Mouse (Mus musculus): ENCODE measurements around the gene Tgfa. TPM values are rescaled to one million over a fixed set of nuclear protein-coding genes. Genes with fewer than 3 reads are reported as not detected.

The Tgfa gene
- polyA plus RNA-seq, 1 experiment from 2014 or later, result 1.9 TPM

DNA sequence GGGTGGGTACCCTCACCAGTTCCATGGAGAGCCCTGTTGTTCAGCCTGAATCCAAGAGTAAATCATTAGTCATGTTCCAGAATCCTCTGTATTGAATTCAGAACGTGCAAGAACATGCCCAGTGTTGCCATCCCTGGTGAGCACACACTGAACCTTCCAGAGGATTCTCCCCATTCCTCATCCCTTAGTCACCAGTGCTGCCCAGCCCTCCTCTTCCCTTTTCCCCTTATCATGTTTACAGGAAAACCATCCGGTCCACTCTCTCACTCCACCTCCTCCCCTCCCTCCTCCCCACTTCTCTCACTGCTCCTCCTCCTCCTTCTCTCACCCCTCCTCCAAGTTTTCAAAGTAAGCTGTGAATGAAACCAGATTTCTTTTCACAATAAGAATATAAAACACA is 14.4 kb upstream of the Tgfa start:
- DNase-seq (ENCODE audit: low spot score) (no peak), ATAC-seq (replicated peaks; ENCODE audit: low FRiP score) (no peak)
- no peak overlapping the region for H3K4me2 ChIP-seq (ENCODE audit: low read depth, low read length, severe bottlenecking)
- no peaks in the 10 kb centered on the region for H3K27me3 ChIP-seq (ENCODE audit: control insufficient read depth, insufficient read depth, low read length)
- H3K4me3 ChIP-seq (ENCODE audit: low read depth, low read length), result no peak overlapping the region
- H3K36me3 ChIP-seq (ENCODE audit: control insufficient read depth, insufficient read depth, low read length), result no peaks in the 10 kb centered on the region
- 61% methylated on average over 2 of the region's 2 CpGs for WGBS
- H3K27ac ChIP-seq (ENCODE audit: low read depth, low read length), result no peak overlapping the region
- H3K9me3 ChIP-seq (ENCODE audit: control insufficient read depth, low read length), result no peaks in the 10 kb centered on the region
- H3K9ac ChIP-seq (ENCODE audit: low read length), result no peak overlapping the region
- no peaks in the 10 kb centered on the region for H3K4me1 ChIP-seq (replicated peaks; ENCODE audit: control insufficient read depth, insufficient read depth, low read length)

DNA sequence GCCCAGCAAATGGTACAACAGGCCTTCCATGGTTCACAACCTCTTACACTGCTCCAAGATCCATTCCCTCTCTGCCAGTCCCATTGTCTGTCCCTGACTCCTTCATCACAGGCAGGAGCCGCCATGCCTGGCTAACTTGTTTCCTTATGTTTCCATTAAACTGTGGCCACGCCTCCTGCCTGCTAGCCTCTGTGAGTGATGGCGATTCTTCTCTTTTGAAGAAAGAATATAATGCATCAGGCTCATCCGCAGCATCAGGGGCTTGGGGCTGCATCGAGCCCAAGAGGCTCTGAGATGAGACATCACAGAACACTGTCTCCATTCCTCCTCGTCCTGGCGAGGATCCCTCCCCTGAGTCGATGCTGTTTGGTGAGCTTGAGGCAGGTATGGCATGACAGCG is 13.0 kb upstream of the Tgfa start:
- 71% methylated on average over 9 of the region's 9 CpGs for WGBS
- Histone ChIP-seq H3K4me3 (ENCODE audit: low read depth, low read length) (no peak overlapping the region), H3K36me3 (ENCODE audit: control insufficient read depth, insufficient read depth, low read length) (no peaks in the 10 kb centered on the region), H3K4me2 (ENCODE audit: low read depth, low read length, severe bottlenecking) (no peak overlapping the region), H3K27me3 (ENCODE audit: control insufficient read depth, insufficient read depth, low read length) (no peaks in the 10 kb centered on the region), H3K4me1 (replicated peaks; ENCODE audit: control insufficient read depth, insufficient read depth, low read length) (no peaks in the 10 kb centered on the region), H3K27ac (ENCODE audit: low read depth, low read length) (no peak overlapping the region), H3K9ac (ENCODE audit: low read length) (no peak overlapping the region), H3K9me3 (ENCODE audit: control insufficient read depth, low read length) (no peaks in the 10 kb centered on the region)
- DNase-seq (ENCODE audit: low spot score) (no peak), ATAC-seq (replicated peaks; ENCODE audit: low FRiP score) (no peak)

DNA sequence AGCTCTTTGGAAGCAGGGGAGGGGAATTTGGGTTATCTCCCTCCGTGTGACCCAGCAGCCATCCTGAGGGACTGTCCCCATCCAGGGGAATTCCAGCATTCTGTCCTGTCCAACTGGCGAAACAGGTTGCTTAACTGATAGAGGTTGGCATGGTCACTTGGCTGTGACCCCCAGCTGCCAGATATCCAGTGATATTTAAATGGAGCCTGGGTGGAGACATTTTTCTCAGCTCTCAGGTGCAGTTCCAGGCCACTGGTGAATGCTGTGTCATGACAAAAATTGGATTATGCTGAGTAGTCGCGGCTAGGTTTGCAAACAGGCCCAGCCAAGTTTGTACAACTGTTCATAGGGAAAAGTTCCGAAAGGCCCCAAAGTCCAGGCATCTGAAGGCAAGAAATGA is 12.4 kb upstream of the Tgfa start:
- Histone ChIP-seq H3K27ac (ENCODE audit: low read depth, low read length) (no peak overlapping the region), H3K27me3 (ENCODE audit: control insufficient read depth, insufficient read depth, low read length) (no peaks in the 10 kb centered on the region), H3K4me1 (replicated peaks; ENCODE audit: control insufficient read depth, insufficient read depth, low read length) (no peaks in the 10 kb centered on the region), H3K9me3 (ENCODE audit: control insufficient read depth, low read length) (no peaks in the 10 kb centered on the region), H3K9ac (ENCODE audit: low read length) (no peak overlapping the region), H3K4me2 (ENCODE audit: low read depth, low read length, severe bottlenecking) (no peak overlapping the region), H3K36me3 (ENCODE audit: control insufficient read depth, insufficient read depth, low read length) (no peaks in the 10 kb centered on the region), H3K4me3 (ENCODE audit: low read depth, low read length) (no peak overlapping the region)
- WGBS, result 88% methylated on average over 5 of the region's 5 CpGs
- no peak for DNase-seq (ENCODE audit: low spot score)
- no peak for ATAC-seq (replicated peaks; ENCODE audit: low FRiP score)

DNA sequence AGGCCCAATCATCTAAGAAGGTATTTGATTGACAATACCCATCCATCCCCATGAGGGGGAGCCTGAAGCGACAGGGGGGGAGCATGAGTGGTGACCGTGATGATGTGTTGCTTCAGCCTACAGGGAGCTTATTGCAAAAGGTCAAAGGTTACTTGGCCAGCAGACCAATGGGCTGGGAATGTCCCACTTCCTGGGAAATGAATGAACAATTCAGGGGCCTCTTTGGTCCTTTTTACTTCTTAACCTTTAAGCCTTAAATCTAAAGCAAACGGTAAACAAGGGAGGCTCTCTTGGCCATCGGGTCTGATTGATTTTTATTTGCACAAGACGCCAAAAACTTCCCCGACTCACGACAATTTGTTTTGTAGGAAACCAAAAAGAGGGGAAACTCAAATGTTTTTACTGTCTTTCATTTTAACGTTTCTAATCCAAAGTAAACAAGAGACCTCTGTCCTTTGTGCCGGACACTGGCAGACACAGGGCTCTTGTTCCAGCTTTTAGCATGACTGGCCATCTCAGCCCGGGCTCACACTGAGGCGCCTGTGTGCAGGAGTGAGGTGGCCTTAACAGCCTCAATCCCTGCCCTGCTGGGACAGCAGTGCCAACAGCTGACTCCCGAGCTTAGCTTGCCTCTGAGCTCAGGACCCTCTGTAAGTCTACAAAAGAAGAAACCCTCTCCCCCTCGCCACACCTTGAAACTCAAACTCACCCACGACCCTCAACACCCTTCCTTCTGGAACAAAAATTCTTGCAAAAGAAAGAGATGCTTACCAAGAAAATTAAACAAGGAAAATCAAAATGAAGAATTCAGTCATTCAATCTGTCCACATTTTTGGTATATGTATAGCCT is 8.7 kb upstream of the Tgfa start:
- DNase-seq (ENCODE audit: low spot score) (no peak), ATAC-seq (replicated peaks; ENCODE audit: low FRiP score) (no peak)
- H3K9me3 ChIP-seq (ENCODE audit: control insufficient read depth, low read length), result no peaks in the 10 kb centered on the region
- 48% methylated on average over 14 of the region's 14 CpGs for WGBS
- no peaks in the 10 kb centered on the region for H3K36me3 ChIP-seq (ENCODE audit: control insufficient read depth, insufficient read depth, low read length)
- H3K4me2 ChIP-seq (ENCODE audit: low read depth, low read length, severe bottlenecking), result no peak overlapping the region
- no peak overlapping the region for H3K27ac ChIP-seq (ENCODE audit: low read depth, low read length)
- no peak overlapping the region for H3K9ac ChIP-seq (ENCODE audit: low read length)
- H3K4me3 ChIP-seq (ENCODE audit: low read depth, low read length), result no peak overlapping the region
- H3K27me3 ChIP-seq (ENCODE audit: control insufficient read depth, insufficient read depth, low read length), result no peaks in the 10 kb centered on the region
- no peaks in the 10 kb centered on the region for H3K4me1 ChIP-seq (replicated peaks; ENCODE audit: control insufficient read depth, insufficient read depth, low read length)

DNA sequence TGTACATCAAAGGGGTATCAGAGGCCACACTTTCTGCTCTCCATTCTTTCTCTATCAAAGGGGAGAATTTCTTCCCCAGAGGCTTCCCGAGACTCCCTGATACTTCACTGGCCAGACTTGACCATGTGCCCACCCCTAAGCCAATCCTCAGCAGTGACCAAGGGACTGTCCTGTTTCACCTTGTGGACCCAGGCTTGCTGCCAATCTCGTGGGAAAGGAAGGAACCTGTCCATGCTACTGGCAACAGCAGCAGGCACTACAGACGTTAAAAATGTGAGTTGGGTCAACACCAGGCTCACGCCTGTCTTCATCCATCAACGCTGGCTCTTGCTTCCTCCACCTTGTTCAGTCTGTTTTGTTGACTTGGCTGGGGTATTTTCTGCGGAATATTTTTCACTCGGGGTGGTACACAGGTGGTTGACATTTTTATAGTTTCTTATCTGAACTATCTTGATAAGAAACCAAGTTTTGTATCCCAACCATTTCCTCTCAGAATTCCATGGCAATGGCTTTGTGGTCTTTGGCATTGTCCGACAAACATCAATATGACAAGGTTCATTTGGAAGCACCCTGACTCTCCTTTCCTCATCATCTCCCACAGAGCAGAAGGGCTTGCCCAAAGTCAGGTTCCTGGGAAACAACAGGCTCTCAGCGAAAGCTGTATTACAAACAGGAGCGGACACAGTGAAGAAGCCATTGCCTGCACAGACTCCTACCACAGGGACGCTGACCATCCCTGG is 6.1 kb upstream of the Tgfa start:
- Histone ChIP-seq H3K27ac (ENCODE audit: low read depth, low read length) (no peak overlapping the region), H3K4me1 (replicated peaks; ENCODE audit: control insufficient read depth, insufficient read depth, low read length) (no peaks in the 10 kb centered on the region), H3K9me3 (ENCODE audit: control insufficient read depth, low read length) (no peaks in the 10 kb centered on the region), H3K9ac (ENCODE audit: low read length) (no peak overlapping the region), H3K4me3 (ENCODE audit: low read depth, low read length) (no peak overlapping the region), H3K4me2 (ENCODE audit: low read depth, low read length, severe bottlenecking) (no peak overlapping the region), H3K27me3 (ENCODE audit: control insufficient read depth, insufficient read depth, low read length) (no peaks in the 10 kb centered on the region; the same call in 1 of the 2 replicates), H3K36me3 (ENCODE audit: control insufficient read depth, insufficient read depth, low read length) (no peaks in the 10 kb centered on the region)
- 85% methylated on average over 11 of the region's 11 CpGs for WGBS
- ATAC-seq (replicated peaks; ENCODE audit: low FRiP score), result no peak
- no peak for DNase-seq (ENCODE audit: low spot score)

DNA sequence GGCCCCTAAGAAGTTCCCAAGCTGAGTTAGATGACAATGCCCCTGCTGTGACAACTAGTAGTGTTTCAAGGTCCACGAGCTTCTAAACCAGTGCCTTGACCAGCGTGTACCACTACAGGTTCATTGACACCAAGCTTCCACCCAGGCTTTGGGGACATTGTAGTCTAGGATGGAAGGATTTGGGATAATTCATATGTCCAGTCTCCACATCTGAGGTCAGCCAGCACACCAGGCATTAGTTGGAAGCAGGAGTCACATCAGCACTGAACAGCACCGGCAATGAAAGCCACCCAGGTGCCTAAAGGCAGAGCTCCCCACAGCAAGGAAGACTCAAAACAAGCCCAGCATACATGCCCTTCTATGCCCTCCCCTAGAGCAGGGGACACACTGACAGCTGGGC is 4.4 kb upstream of the Tgfa start:
- 84% methylated on average over 3 of the region's 3 CpGs for WGBS
- Histone ChIP-seq H3K9me3 (ENCODE audit: control insufficient read depth, low read length) (no peaks in the 10 kb centered on the region), H3K27ac (ENCODE audit: low read depth, low read length) (no peak overlapping the region), H3K4me2 (ENCODE audit: low read depth, low read length, severe bottlenecking) (no peak overlapping the region), H3K4me3 (ENCODE audit: low read depth, low read length) (no peak overlapping the region), H3K4me1 (replicated peaks; ENCODE audit: control insufficient read depth, insufficient read depth, low read length) (no peaks in the 10 kb centered on the region; the same call in 1 of the 2 replicates), H3K27me3 (ENCODE audit: control insufficient read depth, insufficient read depth, low read length) (peaks cover 10% of the 10 kb centered on the region), H3K36me3 (ENCODE audit: control insufficient read depth, insufficient read depth, low read length) (no peaks in the 10 kb centered on the region), H3K9ac (ENCODE audit: low read length) (no peak overlapping the region)
- no peak for ATAC-seq (replicated peaks; ENCODE audit: low FRiP score)
- DNase-seq (ENCODE audit: low spot score), result no peak

DNA sequence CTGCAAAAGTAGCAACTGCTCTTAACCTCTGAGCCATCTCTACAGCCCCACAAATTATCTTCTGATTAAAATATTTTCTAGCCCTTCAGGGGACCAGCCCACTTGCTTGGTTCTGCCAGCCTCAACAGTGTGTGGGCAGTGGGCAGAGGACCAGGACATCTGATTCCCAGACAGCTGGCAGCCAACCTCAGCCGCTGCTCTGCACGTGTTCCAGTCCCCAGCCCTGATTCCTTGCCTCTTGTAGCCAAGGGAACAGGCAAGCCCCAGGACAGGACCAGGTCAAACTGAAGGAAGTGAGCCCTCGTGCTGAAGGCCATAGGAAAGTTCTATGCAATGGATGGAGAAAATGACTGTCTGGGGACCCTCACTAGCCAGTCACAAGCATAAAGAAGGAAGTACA is 2.0 kb upstream of the Tgfa start:
- Histone ChIP-seq H3K27ac (ENCODE audit: low read depth, low read length) (no peak overlapping the region), H3K4me3 (ENCODE audit: low read depth, low read length) (no peak overlapping the region), H3K9ac (ENCODE audit: low read length) (no peak overlapping the region), H3K4me1 (replicated peaks; ENCODE audit: control insufficient read depth, insufficient read depth, low read length) (peaks cover 4% of the 10 kb centered on the region; the same call in 1 of the 2 replicates), H3K27me3 (ENCODE audit: control insufficient read depth, insufficient read depth, low read length) (peaks cover 25% of the 10 kb centered on the region), H3K36me3 (ENCODE audit: control insufficient read depth, insufficient read depth, low read length) (no peaks in the 10 kb centered on the region), H3K9me3 (ENCODE audit: control insufficient read depth, low read length) (no peaks in the 10 kb centered on the region), H3K4me2 (ENCODE audit: low read depth, low read length, severe bottlenecking) (no peak overlapping the region)
- no peak for DNase-seq (ENCODE audit: low spot score)
- 76% methylated on average over 3 of the region's 3 CpGs for WGBS
- ATAC-seq (replicated peaks; ENCODE audit: low FRiP score), result no peak

DNA sequence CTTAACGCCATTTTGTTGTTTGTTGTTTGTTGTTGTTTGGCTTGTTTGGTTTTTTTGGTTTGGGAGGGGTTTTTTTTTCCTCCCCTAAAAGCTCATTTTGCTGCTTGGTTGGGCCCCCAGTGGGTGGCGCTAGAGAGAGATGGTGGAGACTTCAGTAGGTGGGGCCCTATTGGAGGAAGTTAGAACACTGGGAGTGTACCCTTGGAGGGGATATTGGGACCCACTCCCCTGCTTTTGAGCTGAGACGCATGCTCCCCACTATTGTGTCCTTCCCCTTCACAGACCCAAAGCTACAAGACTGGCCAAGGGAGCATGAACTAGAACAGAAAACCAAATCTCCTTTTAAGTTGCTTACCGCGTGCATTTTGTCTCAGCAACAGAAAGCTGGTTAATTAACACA is 1.1 kb upstream of the Tgfa start:
- H3K4me2 ChIP-seq (ENCODE audit: low read depth, low read length, severe bottlenecking), result no peak overlapping the region
- H3K27me3 ChIP-seq (ENCODE audit: control insufficient read depth, insufficient read depth, low read length), result peaks cover 25% of the 10 kb centered on the region
- H3K27ac ChIP-seq (ENCODE audit: low read depth, low read length), result no peak overlapping the region
- no peak overlapping the region for H3K4me3 ChIP-seq (ENCODE audit: low read depth, low read length)
- 46% methylated on average over 5 of the region's 5 CpGs for WGBS
- DNase-seq (ENCODE audit: low spot score) (peak; percentile 66), ATAC-seq (replicated peaks; ENCODE audit: low FRiP score) (no peak)
- H3K36me3 ChIP-seq (ENCODE audit: control insufficient read depth, insufficient read depth, low read length), result no peaks in the 10 kb centered on the region
- H3K9me3 ChIP-seq (ENCODE audit: control insufficient read depth, low read length), result no peaks in the 10 kb centered on the region
- H3K9ac ChIP-seq (ENCODE audit: low read length), result no peak overlapping the region
- H3K4me1 ChIP-seq (replicated peaks; ENCODE audit: control insufficient read depth, insufficient read depth, low read length), result peaks cover 4% of the 10 kb centered on the region; the same call in 1 of the 2 replicates

Data from forebrain, embryonic 11.5 days (tissue).